Mouse (Mus musculus): Measurements from ENCODE around the gene Fv1.
A peak's percentile ranks its signal among the peaks of the same experiment; 100 is the strongest.
"Not testable (repeated sequence)": the region's sequence is repeated elsewhere in the genome, so short reads cannot be mapped to it uniquely, and the experiment has no call there.

The Fv1 gene

DNA sequence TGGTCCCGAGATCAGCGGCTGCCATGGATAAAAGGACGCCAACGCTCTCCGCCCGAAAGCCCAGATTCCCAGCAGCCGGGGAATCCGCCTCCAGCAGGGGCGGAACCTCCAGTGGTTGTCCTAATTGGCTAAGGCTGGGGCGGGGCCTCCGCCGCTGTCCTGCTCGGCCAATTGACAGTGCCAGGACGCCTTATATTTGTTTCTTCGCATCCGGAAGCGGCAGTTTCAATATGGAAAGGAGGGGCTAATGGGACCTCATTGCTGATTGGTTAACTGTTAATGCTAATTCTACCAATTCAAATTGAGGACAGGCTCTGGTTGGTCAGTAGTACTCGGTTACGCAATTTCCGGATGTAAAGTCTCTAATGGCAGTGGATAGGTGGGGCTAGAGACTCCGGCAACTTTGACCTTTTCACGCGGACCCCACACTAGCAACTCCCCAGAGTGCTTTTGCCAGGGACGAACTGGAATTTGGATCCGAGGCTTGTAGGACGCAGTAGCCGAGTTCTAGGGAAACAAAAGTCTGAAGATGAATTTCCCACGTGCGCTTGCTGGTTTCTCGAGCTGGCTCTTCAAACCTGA is at the start of gene Fv1, which contains the start of gene Miip:
Fv1 (plus strand) TSS at position 530 of the 582 bp plus-strand sequence.
Miip (minus strand) TSS at position 367 of the 582 bp plus-strand sequence.
- DNase-seq, result peak; percentile 99

DNA sequence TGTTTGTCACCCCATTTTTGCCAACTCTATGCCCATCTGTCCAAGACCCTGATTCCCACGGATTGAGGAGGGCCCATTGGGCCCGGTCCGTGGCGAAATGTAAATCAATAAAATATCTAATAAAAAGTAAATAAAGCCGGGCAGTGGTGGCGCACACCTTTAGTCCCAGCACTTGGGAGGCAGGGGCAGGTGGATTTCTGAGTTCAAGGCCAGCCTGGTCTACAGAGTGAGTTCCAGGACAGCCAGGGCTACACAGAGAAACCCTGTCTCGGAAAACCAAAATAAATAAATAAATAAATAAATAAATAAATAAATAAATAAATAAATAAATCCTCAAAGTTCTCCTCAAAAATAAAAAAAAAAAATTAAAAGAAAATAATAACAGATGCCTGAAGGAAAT is 49.1 kb upstream of the Fv1 start:
- DNase-seq, result not testable (repeated sequence)

GRCm38 (mm10) chr4:147821414-147821813 is 47.4 kb upstream of the Fv1 start:
- not testable (repeated sequence) for DNase-seq

GRCm38 (mm10) chr4:147824389-147824788 is 44.4 kb upstream of the Fv1 start:
- DNase-seq, result no peak

DNA sequence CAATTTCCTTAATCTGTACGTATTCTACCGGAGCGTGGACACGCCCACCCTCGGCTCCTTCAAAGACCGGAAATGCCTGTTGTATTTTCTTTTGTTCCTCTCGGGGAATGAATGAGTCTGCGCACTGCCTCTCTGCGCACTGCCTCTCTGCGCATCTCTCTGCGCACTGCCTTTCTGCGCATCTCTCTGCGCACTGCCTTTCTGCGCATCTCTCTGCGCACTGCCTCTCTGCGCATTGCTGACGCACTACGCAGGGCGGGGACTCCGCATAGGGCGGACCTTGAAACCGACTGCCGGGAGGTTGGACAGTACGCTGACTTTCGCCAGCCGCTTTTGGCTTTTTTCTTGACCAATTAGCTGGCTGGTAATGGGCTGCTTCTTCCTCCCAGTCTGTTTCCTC is 29.5 kb upstream of the Fv1 start:
- DNase-seq, result not testable (repeated sequence)

DNA sequence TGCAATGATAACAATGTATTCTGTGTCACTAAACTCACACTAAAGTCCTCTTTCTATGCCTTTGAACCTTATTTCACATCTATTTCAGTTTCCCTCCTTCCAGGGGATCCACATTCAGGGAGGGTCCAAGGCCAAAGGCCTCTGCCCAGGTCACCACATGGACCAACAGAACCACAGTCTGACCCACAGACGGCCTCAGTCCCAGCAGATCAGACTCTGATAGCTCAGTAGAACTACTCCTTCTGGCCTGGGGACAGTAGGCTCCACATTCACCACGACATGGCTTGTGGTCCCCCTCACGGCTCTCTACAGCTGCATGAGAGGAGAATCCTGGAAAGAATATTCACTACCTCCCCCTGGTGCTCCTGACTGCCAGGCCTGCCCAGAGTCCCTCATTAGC is 25.9 kb upstream of the Fv1 start:
- DNase-seq, result no peak

- DNase-seq, result peak; percentile 94
Observed at GRCm38 (mm10) chr4:147847614-147848583, 20.9 kb upstream of the Fv1 start, which contains the start of gene Zfp933. Gene Zfp933, minus strand, starts transcription at chr4:147848366.

- no peak for DNase-seq
Observed at GRCm38 (mm10) chr4:147848584-147848991, 20.2 kb upstream of the Fv1 start.

DNA sequence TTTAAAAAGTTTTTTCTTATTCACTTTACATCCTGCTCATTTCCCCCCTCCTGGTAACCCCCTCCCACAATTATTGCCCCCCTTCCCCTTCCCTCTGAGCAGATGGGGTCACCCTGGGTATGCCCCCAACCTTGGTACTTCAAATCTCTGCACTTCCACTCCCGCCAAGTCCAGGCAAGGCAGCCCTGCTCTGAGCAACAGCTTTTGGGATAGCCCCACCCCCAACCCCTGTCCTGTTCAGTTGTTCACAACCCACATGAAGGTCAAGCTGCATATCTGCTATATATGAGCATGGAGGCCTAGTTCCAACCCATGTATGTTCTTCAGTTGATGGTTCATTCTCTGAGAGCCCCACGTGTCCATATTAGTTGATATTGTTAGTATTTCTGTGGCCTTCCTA is 18.0 kb upstream of the Fv1 start:
- no peak for DNase-seq

GRCm38 (mm10) chr4:147862051-147862450 is 6.7 kb upstream of the Fv1 start:
- no peak for DNase-seq

DNA sequence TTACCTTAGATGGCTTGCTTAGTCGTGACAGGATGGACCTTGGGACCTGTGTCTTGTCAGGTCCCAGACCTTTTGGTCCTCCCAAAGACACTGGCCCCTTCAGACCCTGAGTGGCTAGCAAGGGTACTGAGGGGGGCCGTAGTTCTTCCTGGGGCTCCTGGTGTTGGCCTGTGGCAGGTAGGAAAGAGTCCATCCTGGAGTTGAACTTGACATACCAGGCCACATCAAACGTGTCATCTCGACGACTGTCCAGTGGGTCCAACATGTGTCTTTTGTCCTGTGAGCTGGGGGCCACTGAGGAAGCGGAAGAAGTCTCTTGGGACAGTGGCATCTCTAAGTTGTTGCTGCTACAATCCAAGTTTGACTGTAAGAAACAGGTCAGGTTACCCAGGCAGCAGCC is 3.1 kb upstream of the Fv1 start:
- no peak for DNase-seq

- DNase-seq, result no peak
Observed at GRCm38 (mm10) chr4:147866056-147866455, 2.7 kb upstream of the Fv1 start.

GRCm38 (mm10) chr4:147866793-147867192 is 2.0 kb upstream of the Fv1 start:
- DNase-seq, result not testable (repeated sequence)

DNA sequence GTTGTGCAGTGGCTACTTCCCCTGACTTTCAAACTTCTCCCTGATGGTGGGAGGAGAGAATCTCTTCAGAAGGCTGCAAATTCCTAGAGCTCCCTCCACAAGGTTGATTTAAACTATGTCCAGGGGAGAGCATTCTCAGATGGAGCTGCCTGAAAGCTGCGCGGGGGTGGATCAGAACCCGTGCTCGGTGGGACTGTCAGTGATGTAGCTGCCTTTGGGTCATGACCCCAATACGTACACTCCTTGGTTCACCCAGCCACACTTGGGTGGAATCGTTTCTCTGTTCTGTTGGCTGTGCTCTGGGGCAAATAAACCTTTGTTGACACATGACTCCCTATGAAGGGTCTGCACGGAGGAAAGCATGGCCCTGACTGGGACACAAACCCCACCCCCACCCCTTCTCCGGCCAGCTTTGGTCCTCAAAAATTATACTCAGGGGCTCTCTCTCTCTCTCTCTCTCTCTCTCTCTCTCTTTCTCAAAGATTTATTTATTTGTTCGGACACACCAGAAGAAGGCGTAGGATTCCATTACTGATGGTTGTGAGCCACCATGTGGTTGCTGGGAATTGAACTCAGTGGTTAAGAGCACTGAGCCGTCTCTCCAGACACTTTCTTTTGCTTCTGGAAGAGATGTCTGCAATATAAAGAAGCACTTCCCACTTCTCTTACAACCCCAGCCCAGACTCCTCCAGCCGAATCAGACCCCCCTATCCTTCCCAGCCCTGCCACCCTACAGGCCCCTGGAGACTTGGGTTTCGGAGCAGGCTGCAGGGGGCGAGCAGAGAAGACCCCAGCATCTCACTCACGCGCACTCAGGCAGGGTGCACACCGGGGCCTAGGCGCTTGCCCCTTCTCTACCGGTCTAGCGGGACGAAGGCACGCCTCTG is 973 bp upstream of the Fv1 start:
- no peak for DNase-seq

DNA sequence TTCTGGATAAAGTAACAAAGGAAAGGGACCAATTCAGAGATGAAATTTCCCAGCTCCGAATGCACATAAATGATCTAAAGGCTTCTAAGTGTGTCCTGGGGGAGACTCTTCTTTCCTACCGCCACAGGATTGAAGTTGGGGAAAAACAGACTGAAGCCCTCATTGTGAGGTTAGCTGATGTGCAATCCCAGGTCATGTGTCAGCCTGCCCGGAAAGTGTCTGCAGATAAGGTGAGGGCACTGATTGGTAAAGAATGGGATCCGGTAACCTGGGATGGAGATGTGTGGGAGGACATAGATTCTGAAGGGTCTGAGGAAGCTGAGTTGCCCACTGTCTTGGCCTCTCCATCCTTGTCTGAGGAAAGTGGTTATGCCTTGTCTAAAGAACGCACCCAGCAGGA is 459 bp downstream of the Fv1 start:
- no peak for DNase-seq

GRCm38 (mm10) chr4:147875852-147876575 is 7.2 kb downstream of the Fv1 start:
- DNase-seq, result no peak

DNA sequence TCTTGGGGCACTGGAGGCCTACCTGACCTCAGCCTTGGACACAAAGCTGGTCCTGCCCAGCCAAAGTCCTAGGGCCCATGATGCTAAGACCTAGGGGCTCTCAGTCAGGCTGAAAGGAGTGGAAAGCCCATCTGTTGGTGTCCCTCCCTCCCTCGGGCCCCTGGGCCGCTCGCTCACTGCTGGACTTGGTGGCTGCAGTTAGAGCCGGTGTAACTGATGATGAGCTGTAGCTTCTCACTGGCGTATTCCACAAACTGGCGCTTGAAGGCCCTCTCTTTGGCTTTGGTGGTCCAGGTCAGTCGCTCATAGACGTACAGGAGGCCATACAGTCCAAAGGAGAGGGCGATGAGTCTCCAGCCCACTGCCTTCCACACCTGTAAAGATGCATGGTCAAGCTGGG is 9.8 kb downstream of the Fv1 start:
- DNase-seq, result no peak

DNA sequence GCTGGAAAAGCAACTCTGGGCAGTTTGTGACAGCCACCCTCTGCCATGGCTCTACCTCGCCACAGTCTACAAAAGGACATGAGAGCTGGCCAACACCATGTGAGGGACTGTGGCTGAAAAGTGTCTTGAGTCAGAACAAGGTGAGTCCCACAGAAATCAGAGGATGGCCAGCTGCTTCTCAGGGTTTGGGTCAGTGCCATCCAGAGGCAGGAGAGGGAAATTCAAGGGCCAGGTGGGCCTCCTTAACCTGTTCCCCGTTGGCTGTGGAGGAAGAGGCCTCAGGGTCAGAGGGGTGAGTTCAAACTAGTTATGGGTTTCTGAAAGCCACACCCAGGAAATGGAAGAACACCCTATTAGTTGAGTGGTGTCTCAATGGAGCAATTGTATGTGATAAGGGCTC is 10.7 kb downstream of the Fv1 start:
- no peak for DNase-seq

DNA sequence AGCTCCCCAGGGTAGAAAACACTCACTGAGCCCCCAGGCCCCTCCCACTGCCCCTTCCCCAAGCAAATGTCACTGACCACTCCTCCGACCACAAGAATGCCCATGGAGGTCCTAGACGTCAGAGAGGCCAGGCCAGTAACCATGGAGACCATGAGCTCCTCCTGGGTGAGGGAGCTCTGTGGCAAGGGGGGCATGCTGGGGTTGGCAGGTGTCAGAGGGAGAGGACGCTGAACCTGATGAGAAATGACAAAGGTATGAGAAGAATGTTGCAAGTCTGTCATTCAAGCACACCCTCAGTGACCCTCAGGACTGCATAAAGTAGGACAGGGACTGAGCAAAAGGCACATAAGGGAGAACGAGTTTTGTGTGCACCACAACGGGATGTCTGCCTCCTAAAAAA is 11.1 kb downstream of the Fv1 start:
- no peak for DNase-seq

- no peak for DNase-seq
Observed at GRCm38 (mm10) chr4:147881792-147882191, 13.0 kb downstream of the Fv1 start.

DNA sequence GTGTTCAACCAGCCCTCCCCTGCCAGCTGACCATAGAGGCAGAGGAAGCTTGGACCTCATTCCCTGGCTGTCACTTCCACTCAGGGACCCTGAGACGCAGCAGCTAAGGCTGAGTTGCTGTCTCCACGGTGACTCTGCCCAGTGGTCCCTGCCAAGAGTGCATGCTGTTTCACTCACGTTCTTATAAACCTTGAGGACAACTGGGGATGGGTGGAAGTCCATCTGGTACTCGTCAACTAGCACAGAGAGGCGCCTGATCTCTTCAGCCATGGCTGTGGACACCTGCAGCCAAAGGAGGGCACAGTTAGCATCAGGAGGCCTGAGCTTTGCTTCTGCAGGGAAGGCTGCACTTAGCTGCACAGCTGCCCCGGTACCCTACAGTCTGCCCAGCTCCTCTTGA is 14.3 kb downstream of the Fv1 start:
- DNase-seq, result no peak

DNA sequence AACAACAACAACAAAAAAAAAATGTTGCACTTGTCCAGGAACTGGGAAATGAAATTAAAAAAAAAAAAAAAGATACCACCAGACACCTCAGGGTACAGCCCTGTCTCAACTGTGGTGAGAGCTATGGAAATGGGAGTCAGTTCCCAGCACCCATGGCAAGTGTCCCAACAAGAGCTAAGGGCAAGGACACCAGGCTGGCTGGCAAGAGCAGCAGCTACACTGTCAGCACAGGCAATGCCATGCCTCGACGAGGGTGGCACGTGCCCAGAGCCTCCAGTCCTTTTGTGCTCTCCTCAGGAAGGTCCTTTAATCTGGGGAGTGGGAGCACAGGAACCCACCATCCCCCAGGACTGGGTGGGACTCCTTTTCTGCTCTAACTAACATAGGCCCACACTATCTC is 15.4 kb downstream of the Fv1 start:
- no peak for DNase-seq
